Mouse (Mus musculus): ENCODE data around the gene Gpt2.

Gpt2 gene

GRCm38 (mm10) chr8:85531471-85531870, 39.1 kb downstream of the Gpt2 start:
- WGBS = 73% methylated on average over 3 of the region's 3 CpGs

GRCm38 (mm10) chr8:85532843-85533242, 40.5 kb downstream of the Gpt2 start:
- 94% methylated on average over 4 of the region's 4 CpGs for WGBS

GRCm38 (mm10) chr8:85533434-85533833, 41.1 kb downstream of the Gpt2 start:
- 92% methylated on average over 2 of the region's 2 CpGs for WGBS

DNA sequence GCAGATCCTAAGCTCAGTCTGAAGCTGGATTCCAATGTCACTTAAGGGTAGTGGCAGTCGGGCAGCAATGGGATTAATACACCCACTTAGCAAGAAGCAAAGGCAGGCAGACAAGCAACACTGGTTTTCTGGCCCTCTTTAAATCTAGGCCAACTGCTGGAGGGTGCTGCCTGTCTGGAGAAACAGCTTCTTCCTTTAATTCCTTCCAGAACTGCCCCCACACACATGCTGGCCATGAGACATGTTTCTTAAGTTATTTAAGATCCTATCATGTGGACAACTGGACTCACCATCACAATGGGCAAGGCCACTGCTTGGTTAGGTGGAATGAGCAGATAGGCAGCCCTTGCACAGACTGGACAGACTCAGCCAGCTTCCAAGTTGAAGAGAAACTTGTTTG, 41.8 kb downstream of the Gpt2 start:
- 43% methylated on average over 1 of the region's 1 CpGs for WGBS

DNA sequence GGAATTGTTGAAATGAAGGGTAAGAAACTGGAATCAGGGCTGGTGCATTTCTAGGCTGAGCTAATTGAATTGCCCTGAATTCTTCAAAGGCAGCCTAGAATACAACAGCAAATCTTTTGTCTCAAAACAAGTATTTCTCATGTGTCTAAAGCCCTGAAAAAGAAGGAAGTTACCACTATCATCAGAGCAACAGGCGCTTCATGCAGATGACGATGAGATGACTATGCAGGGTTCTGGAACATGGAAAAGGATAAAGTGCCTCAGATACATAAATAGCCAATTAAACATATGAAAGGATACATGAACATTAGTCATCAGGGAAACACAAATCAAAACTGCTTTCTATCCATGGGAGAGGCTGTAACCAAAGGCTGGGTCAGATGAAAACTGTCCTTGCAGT, 44.0 kb downstream of the Gpt2 start:
- WGBS = 75% methylated on average over 2 of the region's 2 CpGs

- 85% methylated on average over 1 of the region's 1 CpGs for WGBS
Measured at GRCm38 (mm10) chr8:85551934-85552333, 59.6 kb downstream of the Gpt2 start.

DNA sequence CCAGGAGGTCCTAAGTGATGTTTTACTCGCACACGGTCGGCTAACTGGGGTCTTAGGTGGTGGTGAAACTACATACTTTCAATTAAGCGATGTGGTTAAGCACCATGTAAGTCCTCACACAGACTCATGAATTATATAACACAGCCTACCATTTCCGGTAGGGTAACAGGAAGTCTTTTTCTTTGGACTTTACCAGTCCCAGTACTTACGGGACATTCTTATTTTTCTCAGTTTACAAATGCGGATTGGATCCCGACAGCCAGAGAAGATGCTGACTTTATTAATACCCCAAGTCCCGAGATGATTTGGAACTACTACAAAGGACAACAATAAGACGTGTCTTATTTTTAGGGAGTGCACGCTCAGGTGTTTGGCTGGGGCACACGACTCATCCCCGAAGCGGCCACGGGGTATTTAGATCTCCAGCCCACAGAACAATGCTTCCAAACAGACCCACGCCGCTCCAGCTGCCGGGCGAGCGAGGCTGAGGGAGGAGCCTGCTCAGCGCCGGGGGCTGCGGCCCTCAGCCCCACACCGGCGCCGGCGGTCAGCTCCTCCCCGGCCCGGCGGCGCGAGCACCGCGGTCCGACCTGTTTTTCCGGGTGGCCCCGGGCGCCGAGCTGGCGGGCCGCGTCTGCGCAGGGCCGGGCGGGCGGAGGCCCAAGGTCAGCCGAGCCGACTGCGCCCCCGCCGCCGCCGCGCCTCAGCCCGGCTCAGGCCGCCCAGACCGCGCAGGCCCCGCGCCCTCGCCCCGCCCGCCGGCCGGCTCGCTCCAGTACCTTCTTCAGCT, 62.2 kb downstream of the Gpt2 start:
- WGBS = under 1% methylated on average over 64 of the region's 66 CpGs

DNA sequence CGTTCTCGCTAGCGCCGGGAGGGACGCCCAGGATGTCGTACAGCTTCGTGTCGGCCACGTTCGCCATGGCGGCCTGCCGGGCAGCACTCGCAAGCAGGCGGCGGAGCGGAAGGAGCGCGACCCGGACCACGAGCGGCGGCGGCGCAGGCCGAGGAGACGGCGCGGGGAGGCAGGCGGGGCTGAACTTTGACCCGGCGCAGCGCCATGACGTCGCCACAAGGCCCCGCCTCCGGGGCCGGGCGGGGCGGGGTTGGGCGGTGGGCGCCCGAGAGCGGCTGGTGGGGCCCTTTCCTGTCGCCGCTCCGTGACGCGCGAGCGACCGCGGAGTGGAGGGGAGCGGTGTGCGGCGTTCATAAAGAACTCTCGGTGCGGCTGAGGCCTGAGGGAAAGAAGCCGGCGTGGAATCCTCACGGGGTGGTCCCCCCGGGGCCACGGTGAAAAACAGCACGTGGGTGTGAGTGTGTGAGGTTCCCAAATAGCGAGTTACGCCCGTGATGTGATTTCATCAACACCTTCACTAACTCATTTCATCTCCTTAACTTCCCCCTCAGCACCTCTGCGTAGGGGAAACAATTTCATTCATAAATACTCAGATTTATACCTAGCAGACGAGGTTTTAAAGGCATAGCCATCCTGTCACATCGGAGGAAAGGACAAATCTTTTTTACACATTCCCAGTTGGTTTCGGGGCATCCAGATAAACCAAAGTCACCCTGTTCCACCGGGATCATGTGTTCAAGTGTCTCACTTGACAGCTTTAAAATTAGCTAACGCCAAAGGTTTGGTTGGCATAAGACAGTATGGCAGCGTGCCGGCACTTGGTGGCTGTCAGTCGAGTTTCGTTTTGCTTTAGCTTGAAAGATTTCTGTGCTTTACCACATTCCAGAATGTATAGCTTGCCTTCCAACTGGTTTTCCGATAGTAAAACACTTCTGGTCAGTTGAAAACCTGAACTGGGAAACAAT, 63.1 kb downstream of the Gpt2 start, which contains the start of gene Dnaja2:
Gene Dnaja2 (minus strand): TSS at position 164 of the 965 bp plus-strand sequence.
- under 1% methylated on average over 77 of the region's 77 CpGs for WGBS

- WGBS = 82% methylated on average over 2 of the region's 2 CpGs
Measured at GRCm38 (mm10) chr8:85556986-85557600, 64.7 kb downstream of the Gpt2 start.

DNA sequence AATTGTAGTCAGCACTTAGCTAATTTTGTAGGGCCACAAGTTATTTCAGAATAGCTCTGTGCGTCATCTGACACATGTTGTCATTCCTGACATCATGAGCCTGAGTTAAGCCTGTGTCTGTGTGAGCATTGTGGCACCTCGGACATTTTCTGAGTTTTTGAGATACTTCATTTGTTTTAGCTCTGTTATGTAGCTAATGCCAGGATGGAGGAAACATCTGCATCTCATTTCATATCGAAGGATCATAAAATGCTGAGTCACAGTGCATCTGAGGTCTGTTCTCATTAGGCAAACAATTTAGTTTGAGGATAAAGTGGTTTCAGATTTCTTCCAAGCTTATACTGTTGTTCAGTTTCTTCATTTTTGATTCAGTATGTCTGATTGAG, 65.2 kb downstream of the Gpt2 start:
- WGBS = 43% methylated on average over 3 of the region's 3 CpGs

DNA sequence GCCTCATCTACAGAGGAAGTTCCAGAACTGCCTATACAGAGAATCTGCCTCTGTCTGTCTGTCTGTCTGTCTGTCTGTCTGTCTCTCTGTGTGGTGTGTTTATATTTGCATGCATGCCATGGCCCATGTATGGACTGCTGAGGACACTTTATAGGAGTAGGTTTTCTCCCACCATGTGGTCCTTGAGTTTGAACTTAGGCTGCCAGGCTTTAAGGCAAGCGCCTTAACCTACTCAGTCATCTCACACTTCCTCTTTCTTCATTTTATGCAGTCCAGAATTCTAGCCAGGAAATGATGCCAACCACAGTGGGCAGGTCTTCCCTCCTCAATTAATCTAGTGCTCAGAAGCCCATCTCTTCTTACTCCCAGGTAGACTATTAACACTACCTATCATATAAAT, 66.8 kb downstream of the Gpt2 start:
- WGBS = 97% methylated on average over 1 of the region's 1 CpGs

DNA sequence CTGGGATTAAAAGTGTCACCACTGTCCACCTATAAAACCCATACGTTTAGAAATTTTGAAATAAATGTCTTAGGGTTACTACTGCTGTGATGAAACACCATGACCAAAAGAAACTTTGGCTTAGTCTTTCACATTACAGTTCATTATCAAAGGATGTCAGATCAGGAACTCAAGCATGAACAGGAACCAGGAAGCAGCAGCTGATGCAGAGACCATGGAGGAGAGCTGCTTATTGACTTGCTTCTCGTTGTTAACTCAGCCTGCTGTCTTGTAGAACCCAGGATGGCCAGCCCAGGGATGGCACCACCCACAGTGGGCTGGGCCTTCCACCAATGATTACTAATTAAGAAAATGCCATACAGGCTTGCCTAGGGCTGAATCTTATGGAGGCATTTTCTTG, 67.6 kb downstream of the Gpt2 start:
- WGBS = 73% methylated on average over 2 of the region's 2 CpGs

DNA sequence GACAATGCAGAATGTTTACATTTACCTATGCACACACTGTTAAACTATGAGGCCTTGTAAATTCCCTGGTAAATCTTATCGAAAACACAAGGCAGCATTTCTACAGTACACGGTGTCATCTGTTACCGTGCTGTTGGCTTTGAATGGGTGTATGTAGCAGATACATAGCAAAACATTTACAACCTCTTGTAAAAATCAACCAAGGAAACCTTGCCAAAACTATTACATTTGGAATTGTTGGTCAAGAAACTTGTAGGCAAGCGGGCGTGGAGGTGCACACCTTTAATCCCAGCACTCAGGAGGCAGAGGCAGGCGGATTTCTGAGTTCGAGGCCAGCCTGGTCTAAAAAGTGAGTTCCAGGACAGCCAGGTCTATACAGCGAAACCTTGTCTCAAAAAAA, 71.0 kb downstream of the Gpt2 start:
- 96% methylated on average over 8 of the region's 8 CpGs for WGBS

DNA sequence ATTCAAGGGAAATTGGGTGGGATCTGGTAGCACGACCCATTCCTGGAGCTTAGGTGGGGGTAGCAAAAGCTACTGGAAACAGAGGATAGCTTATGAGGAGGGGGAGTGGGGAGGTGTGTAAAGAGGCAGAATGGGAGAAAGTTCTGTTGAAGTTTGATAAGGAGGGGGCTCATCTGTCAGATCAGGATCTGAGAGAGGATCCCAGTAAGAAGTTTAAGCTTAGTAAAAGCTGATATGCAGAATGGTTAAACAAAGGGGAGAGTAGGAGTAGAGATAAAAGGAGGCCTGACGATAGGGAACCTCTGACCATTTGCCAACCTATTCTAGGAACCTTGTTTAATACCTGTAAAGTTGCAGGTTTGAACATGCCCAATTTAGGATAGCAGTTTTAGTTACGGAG, 72.8 kb downstream of the Gpt2 start:
- 89% methylated on average over 3 of the region's 3 CpGs for WGBS

- 98% methylated on average over 2 of the region's 2 CpGs for WGBS
Measured at GRCm38 (mm10) chr8:85567801-85568200, 75.4 kb downstream of the Gpt2 start.

DNA sequence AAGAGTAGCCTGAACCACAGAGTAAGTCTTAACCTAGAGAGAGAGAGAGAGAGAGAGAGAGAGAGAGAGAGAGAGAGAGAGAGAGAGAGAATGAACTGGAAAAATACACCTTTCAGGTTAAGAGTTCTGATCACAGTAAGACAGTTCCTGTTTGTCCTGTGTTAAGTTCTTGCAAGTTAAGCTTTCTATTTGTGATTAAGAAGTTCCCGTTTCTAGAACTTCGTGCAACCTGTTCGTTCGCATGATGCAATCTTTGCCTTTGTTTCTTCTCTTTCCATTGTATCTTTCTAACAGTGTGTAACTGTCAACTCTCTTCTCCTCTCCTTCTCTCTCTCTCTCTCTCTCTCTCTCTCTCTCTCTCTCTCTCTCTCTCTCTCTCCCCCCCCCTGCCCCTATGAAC, 78.1 kb downstream of the Gpt2 start:
- WGBS = 82% methylated on average over 4 of the region's 4 CpGs

DNA sequence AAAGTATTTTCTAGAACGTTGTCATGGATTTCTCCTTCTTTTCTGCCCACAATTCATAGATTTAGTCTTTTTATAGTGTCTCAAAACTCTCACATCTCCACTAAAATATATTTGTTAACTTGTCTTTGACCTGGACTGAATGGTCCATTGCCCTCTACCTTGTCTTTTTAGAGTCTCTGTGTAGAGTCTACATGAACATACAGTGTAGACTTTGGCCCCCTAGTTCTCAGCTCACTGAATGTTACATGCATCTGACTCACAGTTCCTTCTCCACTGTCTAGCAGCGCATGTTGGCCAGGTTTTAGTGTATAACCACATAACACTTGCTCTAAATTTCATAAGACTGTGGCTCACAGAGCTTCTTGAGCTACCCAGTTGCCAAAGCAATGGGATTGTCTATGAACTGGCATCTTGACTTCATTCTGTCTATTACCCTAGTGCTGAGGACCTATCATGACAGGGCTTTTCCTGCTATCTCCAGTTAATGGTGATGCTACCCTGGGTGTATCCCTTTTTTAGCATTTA, 81.7 kb downstream of the Gpt2 start:
- 48% methylated on average over 2 of the region's 2 CpGs for WGBS

Data from cerebral cortex, adult 2 months (tissue).